Mouse (Mus musculus) lung, postnatal 4 days (tissue): ENCODE data around the gene Dctn2.
"Not testable (repeated sequence)": the region's sequence is repeated elsewhere in the genome, so short reads cannot be mapped to it uniquely, and the experiment has no call there.

Experiments
- DNase-seq, 2 experiments: peaks; one replicate each; pipeline ENCODE4 v3.0.0; 2021

Dctn2 gene

GRCm38 (mm10) chr10:127289573-127290191, 23.5 kb downstream of the Dctn2 start:
- peak; percentile 64 to 65 for DNase-seq

- DNase-seq: peak; percentile 100
These were observed 24.2 kb downstream of the Dctn2 start for GRCm38 (mm10) chr10:127290307-127290929.

GRCm38 (mm10) chr10:127290930-127291880, 25.0 kb downstream of the Dctn2 start:
- peak; percentile 70 to 74 for DNase-seq

GRCm38 (mm10) chr10:127291881-127292638, 25.9 kb downstream of the Dctn2 start:
- DNase-seq: no peak

GRCm38 (mm10) chr10:127292987-127293538, 26.9 kb downstream of the Dctn2 start:
- DNase-seq: peak; percentile 33 to 51

- no peak for DNase-seq
These were observed 27.5 kb downstream of the Dctn2 start for GRCm38 (mm10) chr10:127293590-127294113.

- no peak for DNase-seq
These were observed 28.8 kb downstream of the Dctn2 start for GRCm38 (mm10) chr10:127294895-127295510.

GRCm38 (mm10) chr10:127295986-127296794, 30.0 kb downstream of the Dctn2 start:
- DNase-seq: no peak

GRCm38 (mm10) chr10:127297015-127297871, 31.1 kb downstream of the Dctn2 start:
- no peak for DNase-seq

GRCm38 (mm10) chr10:127300361-127300760, 34.2 kb downstream of the Dctn2 start:
- no peak for DNase-seq

- no peak for DNase-seq
These were observed 37.0 kb downstream of the Dctn2 start for GRCm38 (mm10) chr10:127303136-127303535.

- not testable (repeated sequence) for DNase-seq
These were observed 43.0 kb downstream of the Dctn2 start for GRCm38 (mm10) chr10:127309167-127309566.

GRCm38 (mm10) chr10:127310523-127311475, 44.6 kb downstream of the Dctn2 start:
- DNase-seq: peak in 1 of 2 experiments; percentile 48

- peak; percentile 95 to 96 for DNase-seq
These were observed 45.5 kb downstream of the Dctn2 start, which contains the start of gene Mars for GRCm38 (mm10) chr10:127311476-127312355. Gene Mars, minus strand, starts transcription at chr10:127311786.

- DNase-seq: peak; percentile 76 to 90
These were observed 46.1 kb downstream of the Dctn2 start for GRCm38 (mm10) chr10:127312356-127312676.

GRCm38 (mm10) chr10:127312858-127313257, 46.7 kb downstream of the Dctn2 start:
- no peak for DNase-seq

- not testable (repeated sequence) for DNase-seq
These were observed 47.3 kb downstream of the Dctn2 start for GRCm38 (mm10) chr10:127313516-127313915.
